Mouse (Mus musculus) hindbrain, embryonic 15.5 days (tissue): ENCODE data around the gene Inpp5a. TPM values are rescaled to one million over a fixed set of nuclear protein-coding genes. Genes with fewer than 3 reads are reported as not detected.

Experiments
- ATAC-seq: fragments of 200-750 bp; cut with Nextera tagmentation; 2 replicates; pipeline ENCODE4 v1.8.0; 2017; ENCODE audit warnings: low read depth, moderate number of reproducible peaks, moderate TSS enrichment; ENCODE audit not compliant: low FRiP score
- H3K27ac ChIP-seq: fragments of 300-500 bp; sonication (generic); replicated peaks from 2 replicates; pipeline ENCODE4 v1.5.1; 2015; ENCODE audit warnings: mild to moderate bottlenecking, inconsistent platforms
- H3K27me3 ChIP-seq: fragments of 300-500 bp; sonication (generic); 2 replicates; pipeline ENCODE4 v1.6.1; 2015; ENCODE audit warnings: control low read depth, inconsistent platforms
- H3K36me3 ChIP-seq: fragments of 300-500 bp; sonication (generic); 2 replicates; pipeline ENCODE4 v1.6.1; 2015; ENCODE audit warnings: control low read depth, inconsistent platforms
- H3K4me1 ChIP-seq: fragments of 300-500 bp; sonication (generic); replicated peaks from 2 replicates; pipeline ENCODE4 v1.6.1; 2015; ENCODE audit warnings: control low read depth, inconsistent platforms
- H3K4me2 ChIP-seq: fragments of 300-500 bp; sonication (generic); 2 replicates; pipeline ENCODE4 v1.6.1; 2015; ENCODE audit warnings: moderate library complexity, mild to moderate bottlenecking, inconsistent platforms
- H3K4me3 ChIP-seq: fragments of 300-500 bp; sonication (generic); 2 replicates; pipeline ENCODE4 v1.5.1; 2015; ENCODE audit warnings: mild to moderate bottlenecking, inconsistent platforms
- H3K9ac ChIP-seq: fragments of 300-500 bp; sonication (generic); 2 replicates; pipeline ENCODE4 v1.6.1; 2015; ENCODE audit warnings: inconsistent platforms
- H3K9me3 ChIP-seq: fragments of 300-500 bp; sonication (generic); 2 replicates; pipeline ENCODE4 v1.6.1; 2016; ENCODE audit warnings: control low read depth, inconsistent platforms
- WGBS: fragments of 180-500 bp; shearing (Covaris S2); methylation state at CpG from one replicate; pipeline ENCODE4 v1.1.7; 2015; 5-methylcytosine and 5-hydroxymethylcytosine counted together
- polyA plus RNA-seq: library from polyadenylated mRNA; unstranded; fragments of >200 nt; fragmentation: Nextera tagmentation; extraction: Ambion mirVana; gene quantifications from 2 replicates; pipeline ENCODE4 v1.2.1, GENCODE M21; 2015

The Inpp5a gene
- polyA plus RNA-seq, 1 experiment from 2014 or later = 24.6 TPM

DNA sequence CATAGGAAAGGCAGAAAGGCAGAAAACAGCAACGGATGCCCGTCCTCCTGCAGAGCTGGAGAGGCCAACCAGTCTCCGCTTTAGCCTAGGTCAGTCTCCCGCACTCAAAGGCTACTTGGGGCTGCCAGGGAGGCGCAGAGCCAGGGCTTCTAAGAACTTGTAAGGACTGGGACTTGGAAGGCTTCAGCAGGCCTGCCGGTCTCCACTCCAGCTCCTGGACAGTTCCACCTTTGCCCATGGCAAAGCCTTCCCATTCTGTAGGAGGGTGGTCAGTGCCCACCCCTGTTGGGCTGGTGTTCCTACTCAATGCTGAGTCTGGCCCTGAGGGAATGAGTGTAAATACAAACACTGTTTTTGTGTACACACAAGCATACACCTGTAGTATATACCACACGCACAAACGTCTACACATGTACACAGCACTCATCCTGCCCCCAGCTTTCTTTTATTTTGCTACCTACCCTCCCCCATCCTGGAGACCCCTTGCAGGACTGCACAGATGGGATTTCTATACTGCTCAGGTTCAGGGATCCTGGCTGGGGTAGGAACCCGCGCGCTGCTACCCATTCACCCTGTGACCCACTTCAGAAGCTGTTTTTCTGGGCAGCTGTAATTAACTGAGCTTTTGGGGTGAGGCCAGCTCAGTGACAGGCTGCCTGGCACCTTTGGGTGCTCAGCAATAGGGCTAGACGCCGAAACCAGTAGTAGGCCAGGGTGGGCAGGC, 25.5 kb upstream of the Inpp5a start:
- H3K27ac ChIP-seq = peak overlapping the region; percentile 52
- H3K27me3 ChIP-seq = no peaks in the 10 kb centered on the region
- peaks cover 28% of the 10 kb centered on the region for H3K4me1 ChIP-seq
- no peak overlapping the region for H3K4me2 ChIP-seq
- WGBS = 53% methylated on average over 13 of the region's 13 CpGs
- peak; percentile 29; the same call in 1 of the 2 replicates for ATAC-seq
- H3K9me3 ChIP-seq = no peaks in the 10 kb centered on the region
- no peaks in the 10 kb centered on the region for H3K36me3 ChIP-seq
- no peak overlapping the region for H3K4me3 ChIP-seq
- H3K9ac ChIP-seq = no peak overlapping the region

DNA sequence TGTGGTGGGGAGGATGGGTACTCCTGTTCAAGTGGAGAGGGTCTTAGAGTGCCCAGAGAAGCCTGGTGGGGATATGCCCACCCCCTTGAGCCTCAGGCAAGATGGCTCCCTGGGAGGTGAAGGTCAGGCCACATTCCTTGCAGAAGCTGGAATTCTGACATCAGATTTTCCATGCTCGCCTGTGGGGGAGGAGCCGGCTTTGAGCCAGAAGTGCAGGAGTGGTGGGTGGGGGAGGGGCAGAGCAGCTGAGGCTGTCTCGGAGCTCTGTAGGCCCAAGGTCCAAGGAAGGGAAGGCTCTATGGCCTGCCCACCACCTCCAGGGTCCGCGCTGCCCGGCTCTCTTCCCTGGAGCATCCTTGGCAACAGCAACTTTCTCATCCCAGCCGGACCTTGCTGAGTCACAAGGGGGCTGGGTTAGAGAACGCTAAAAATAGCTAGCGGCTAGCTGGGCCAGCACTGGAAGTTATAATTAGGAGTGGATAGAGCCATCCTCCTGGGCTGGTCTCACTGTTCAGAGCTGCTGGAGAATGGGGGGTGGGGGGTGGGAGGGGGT, 24.8 kb upstream of the Inpp5a start:
- 0 out of 2 replicates have a peak overlapping the region, but pooled peaks have one; percentile 3 for H3K27ac ChIP-seq
- H3K36me3 ChIP-seq = no peaks in the 10 kb centered on the region
- H3K9me3 ChIP-seq = no peaks in the 10 kb centered on the region
- H3K9ac ChIP-seq = no peak overlapping the region
- peak; percentile 64; the same call in 1 of the 2 replicates for ATAC-seq
- no peaks in the 10 kb centered on the region for H3K27me3 ChIP-seq
- H3K4me2 ChIP-seq = 0 out of 2 replicates have a peak overlapping the region, but pooled peaks have one; percentile 10
- WGBS = 6% methylated on average over 9 of the region's 9 CpGs
- H3K4me3 ChIP-seq = no peak overlapping the region
- H3K4me1 ChIP-seq = peaks cover 30% of the 10 kb centered on the region

- no peak overlapping the region for H3K4me2 ChIP-seq
Measured at GRCm38 (mm10) chr7:139364936-139365830, 23.7 kb upstream of the Inpp5a start.

DNA sequence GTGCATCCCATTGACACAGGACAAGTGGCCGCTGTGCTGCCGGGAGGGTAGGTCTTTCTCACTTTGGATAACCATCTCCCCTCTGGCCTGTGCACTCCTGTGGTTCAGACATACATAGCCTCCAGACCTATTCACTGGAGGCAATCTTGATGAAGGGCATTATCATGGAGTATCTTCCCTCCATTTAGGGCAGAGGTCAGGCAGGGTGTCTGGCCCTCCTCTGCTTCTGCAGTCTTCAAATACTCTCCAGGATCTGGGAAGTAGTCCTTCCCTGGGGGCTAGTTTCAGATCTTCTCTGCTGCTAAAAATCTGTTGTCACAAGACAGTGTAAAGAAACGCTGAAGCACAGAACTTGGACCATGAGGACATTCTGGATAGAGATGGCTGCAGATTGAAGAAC, 22.8 kb upstream of the Inpp5a start:
- no peak for ATAC-seq
- Histone ChIP-seq H3K36me3 (no peaks in the 10 kb centered on the region), H3K27ac (no peak overlapping the region), H3K9ac (no peak overlapping the region), H3K4me1 (peaks cover 30% of the 10 kb centered on the region), H3K9me3 (no peaks in the 10 kb centered on the region), H3K27me3 (no peaks in the 10 kb centered on the region), H3K4me3 (no peak overlapping the region), H3K4me2 (no peak overlapping the region)
- 96% methylated on average over 3 of the region's 3 CpGs for WGBS

More at GRCm38 (mm10) chr7:139364936-139365830, 23.7 kb upstream of the Inpp5a start:
- H3K36me3 ChIP-seq = no peaks in the 10 kb centered on the region
- H3K9ac ChIP-seq = no peak overlapping the region
- peaks cover 30% of the 10 kb centered on the region for H3K4me1 ChIP-seq
- H3K27me3 ChIP-seq = no peaks in the 10 kb centered on the region
- no peaks in the 10 kb centered on the region for H3K9me3 ChIP-seq
- ATAC-seq = no peak
- 78% methylated on average over 13 of the region's 13 CpGs for WGBS
- H3K27ac ChIP-seq = no peak overlapping the region
- no peak overlapping the region for H3K4me3 ChIP-seq

GRCm38 (mm10) chr7:139366549-139366948, 22.4 kb upstream of the Inpp5a start:
- WGBS = 78% methylated on average over 4 of the region's 4 CpGs
- H3K4me3 ChIP-seq = no peak overlapping the region
- no peak overlapping the region for H3K27ac ChIP-seq
- H3K36me3 ChIP-seq = no peaks in the 10 kb centered on the region
- no peak overlapping the region for H3K9ac ChIP-seq
- no peaks in the 10 kb centered on the region for H3K9me3 ChIP-seq
- peaks cover 30% of the 10 kb centered on the region for H3K4me1 ChIP-seq
- H3K27me3 ChIP-seq = no peaks in the 10 kb centered on the region
- no peak for ATAC-seq
- H3K4me2 ChIP-seq = no peak overlapping the region

GRCm38 (mm10) chr7:139368218-139368617, 20.7 kb upstream of the Inpp5a start:
- no peak overlapping the region for H3K4me3 ChIP-seq
- no peaks in the 10 kb centered on the region for H3K36me3 ChIP-seq
- ATAC-seq = no peak
- H3K9ac ChIP-seq = no peak overlapping the region
- WGBS = 88% methylated on average over 2 of the region's 2 CpGs
- H3K27me3 ChIP-seq = no peaks in the 10 kb centered on the region
- H3K27ac ChIP-seq = peak overlapping the region; percentile 19
- H3K4me2 ChIP-seq = no peak overlapping the region
- H3K4me1 ChIP-seq = peaks cover 18% of the 10 kb centered on the region
- no peaks in the 10 kb centered on the region for H3K9me3 ChIP-seq

DNA sequence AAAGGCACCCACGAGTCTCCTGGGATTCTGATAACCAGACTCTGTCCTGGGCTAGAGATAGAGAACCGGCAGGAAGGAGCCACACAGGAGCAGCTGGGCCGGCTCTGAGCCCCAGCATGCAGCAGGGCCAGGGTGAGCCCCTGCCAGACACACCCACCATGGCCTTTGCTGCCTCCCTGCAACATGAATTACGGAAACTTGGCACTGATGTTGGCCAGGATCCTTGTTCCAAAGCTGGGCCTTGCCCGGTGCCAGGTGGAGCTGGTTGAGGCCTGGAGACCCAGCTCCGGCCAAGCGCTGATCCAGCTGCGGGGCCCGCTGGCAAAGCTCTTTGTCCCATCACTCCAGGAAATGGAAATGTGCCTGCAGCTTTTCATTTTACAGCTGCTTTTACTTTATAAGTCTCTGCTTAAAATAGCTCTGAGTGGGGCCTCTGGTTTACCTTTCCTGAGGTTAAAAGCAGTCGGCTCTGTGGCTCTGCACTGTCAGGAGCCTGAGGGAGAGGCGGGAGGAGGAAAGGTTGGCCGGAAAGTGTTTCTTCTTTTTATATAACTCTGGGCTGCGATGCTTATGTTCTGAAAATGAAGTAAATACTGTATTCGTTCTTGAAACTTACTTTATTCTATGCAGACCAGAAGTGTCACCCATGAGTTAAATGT, 20.1 kb upstream of the Inpp5a start:
- 57% methylated on average over 14 of the region's 14 CpGs for WGBS
- H3K9me3 ChIP-seq = no peaks in the 10 kb centered on the region
- no peaks in the 10 kb centered on the region for H3K36me3 ChIP-seq
- peaks cover 12% of the 10 kb centered on the region for H3K4me1 ChIP-seq
- peak; percentile 35; the same call in 1 of the 2 replicates for ATAC-seq
- no peaks in the 10 kb centered on the region for H3K27me3 ChIP-seq
- peak overlapping the region; percentile 19 for H3K27ac ChIP-seq
- H3K4me3 ChIP-seq = no peak overlapping the region
- H3K4me2 ChIP-seq = no peak overlapping the region
- H3K9ac ChIP-seq = no peak overlapping the region

GRCm38 (mm10) chr7:139369501-139370088, 19.3 kb upstream of the Inpp5a start:
- Histone ChIP-seq H3K27me3 (no peaks in the 10 kb centered on the region), H3K4me3 (no peak overlapping the region), H3K9ac (no peak overlapping the region), H3K9me3 (no peaks in the 10 kb centered on the region), H3K27ac (no peak overlapping the region), H3K4me1 (peaks cover 5% of the 10 kb centered on the region), H3K36me3 (no peaks in the 10 kb centered on the region), H3K4me2 (no peak overlapping the region)
- WGBS = 95% methylated on average over 6 of the region's 6 CpGs
- no peak for ATAC-seq

DNA sequence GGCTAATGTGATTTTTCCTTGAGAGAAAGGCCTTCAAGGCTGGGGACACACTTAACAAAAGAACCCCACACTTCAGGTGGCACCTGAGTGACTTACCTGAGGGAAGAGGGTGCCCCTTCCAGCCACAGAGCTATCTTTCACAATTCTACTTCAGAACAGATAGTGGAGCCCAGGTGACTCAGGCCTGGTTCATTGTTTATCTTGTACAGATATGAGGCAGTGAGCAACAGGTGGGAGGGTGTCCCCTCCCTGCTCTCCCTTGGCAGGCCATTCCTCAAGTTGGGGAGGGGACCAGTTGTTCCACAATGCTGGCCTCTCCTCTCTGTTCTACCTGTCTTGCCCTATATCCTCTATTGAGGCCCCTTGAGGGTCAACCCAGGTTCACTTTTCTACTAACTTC, 17.5 kb upstream of the Inpp5a start:
- H3K36me3 ChIP-seq = no peaks in the 10 kb centered on the region
- H3K9me3 ChIP-seq = no peaks in the 10 kb centered on the region
- no peak overlapping the region for H3K27ac ChIP-seq
- no peak overlapping the region for H3K4me3 ChIP-seq
- no peak overlapping the region for H3K4me2 ChIP-seq
- H3K9ac ChIP-seq = no peak overlapping the region
- H3K27me3 ChIP-seq = no peaks in the 10 kb centered on the region
- no peak for ATAC-seq
- 0 out of 2 replicates have a peak, but pooled peaks cover 3% of the 10 kb centered on the region for H3K4me1 ChIP-seq

DNA sequence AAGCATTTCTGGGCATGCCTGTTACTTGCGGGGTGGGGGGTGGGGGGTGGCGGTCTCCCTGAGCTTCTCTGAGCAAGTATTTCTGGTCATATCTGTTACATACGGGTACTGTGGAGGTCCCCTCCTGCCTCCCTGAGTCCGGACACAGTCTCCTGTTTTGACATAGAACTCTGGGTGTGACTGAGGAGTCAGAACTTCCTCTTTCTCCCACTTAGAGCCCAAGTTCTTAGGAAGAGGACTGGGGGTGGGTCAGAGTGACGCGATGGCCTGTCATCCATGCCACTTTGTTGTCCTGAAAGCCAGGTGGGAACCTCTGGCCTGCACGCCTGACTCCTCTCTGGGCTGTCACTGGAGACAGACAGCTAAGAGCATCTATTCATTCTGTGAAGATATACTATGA, 11.5 kb upstream of the Inpp5a start:
- Histone ChIP-seq H3K4me2 (no peak overlapping the region), H3K27me3 (no peaks in the 10 kb centered on the region), H3K4me3 (no peak overlapping the region), H3K9me3 (no peaks in the 10 kb centered on the region), H3K27ac (no peak overlapping the region), H3K9ac (no peak overlapping the region), H3K4me1 (no peaks in the 10 kb centered on the region), H3K36me3 (no peaks in the 10 kb centered on the region)
- ATAC-seq = no peak
- 83% methylated on average over 7 of the region's 7 CpGs for WGBS

DNA sequence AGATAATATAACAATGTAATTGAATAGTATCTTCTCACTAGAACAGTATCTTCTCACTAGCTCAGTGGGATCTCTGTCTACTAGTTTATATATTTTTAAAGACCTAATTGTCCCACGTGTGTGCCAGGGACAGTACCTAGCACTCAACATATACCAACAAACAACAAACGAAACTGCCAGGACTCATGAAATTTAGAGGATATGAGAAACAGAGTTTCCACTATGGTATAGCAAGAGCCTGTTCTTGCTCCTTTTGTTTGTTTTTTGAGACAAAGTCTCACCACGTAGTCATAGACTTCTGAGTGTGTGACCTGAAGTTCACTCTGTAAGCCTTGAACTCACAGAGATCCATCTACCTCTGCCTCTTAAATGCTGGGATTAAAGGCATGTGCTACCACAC, 10.6 kb upstream of the Inpp5a start:
- WGBS = 90% methylated on average over 3 of the region's 3 CpGs
- H3K4me2 ChIP-seq = no peak overlapping the region
- H3K4me3 ChIP-seq = no peak overlapping the region
- no peak for ATAC-seq
- no peaks in the 10 kb centered on the region for H3K9me3 ChIP-seq
- no peaks in the 10 kb centered on the region for H3K36me3 ChIP-seq
- H3K27me3 ChIP-seq = no peaks in the 10 kb centered on the region
- no peak overlapping the region for H3K27ac ChIP-seq
- H3K4me1 ChIP-seq = no peaks in the 10 kb centered on the region
- H3K9ac ChIP-seq = no peak overlapping the region
